Mouse (Mus musculus): ENCODE measurements around the gene Gm45233. TPM values are rescaled to one million over a fixed set of nuclear protein-coding genes. Genes with fewer than 3 reads are reported as not detected.

Gm45233 gene
- polyA plus RNA-seq, 1 experiment from 2014 or later = not detected

Small RNAs within 50 kb of the gene (microRNA-seq; reads per million reads assigned to microRNA genes)
- 2.6 reads per million for gene Mir7051

Other genes starting within 250 kb of the Gm45233 start
- 4.1 and 5.8 TPM in 2 replicates for gene Zfp715, start 130.8 kb upstream of the Gm45233 start, polyA plus RNA-seq (2015; fragmentation: Nextera tagmentation; extraction: Ambion mirVana)
- gene Siglecf, start 92.8 kb upstream of the Gm45233 start, polyA plus RNA-seq (2015; fragmentation: Nextera tagmentation; extraction: Ambion mirVana) = 2.0 and 2.2 TPM in 2 replicates
- 0.28 and 0.32 TPM in 2 replicates for gene Siglecg, start 35.9 kb upstream of the Gm45233 start, polyA plus RNA-seq (2015; fragmentation: Nextera tagmentation; extraction: Ambion mirVana)
- gene Lim2, start 16.5 kb upstream of the Gm45233 start, polyA plus RNA-seq (2015; fragmentation: Nextera tagmentation; extraction: Ambion mirVana) = not detected in 2 replicates
- gene Nkg7, start 7.1 kb upstream of the Gm45233 start, polyA plus RNA-seq (2015; fragmentation: Nextera tagmentation; extraction: Ambion mirVana) = 7.1 and 9.6 TPM in 2 replicates
- gene Cldnd2, start 3.3 kb upstream of the Gm45233 start, polyA plus RNA-seq (2015; fragmentation: Nextera tagmentation; extraction: Ambion mirVana) = not detected in 2 replicates
- 241 and 252 TPM in 2 replicates for gene Etfb, start within 50 bp of the Gm45233 start, polyA plus RNA-seq (2015; fragmentation: Nextera tagmentation; extraction: Ambion mirVana)
- gene Vsig10l, start 19.0 kb downstream of the Gm45233 start, polyA plus RNA-seq (2015; fragmentation: Nextera tagmentation; extraction: Ambion mirVana) = 0.58 and 0.85 TPM in 2 replicates
- not detected in 2 replicates for gene Iglon5, start 45.9 kb downstream of the Gm45233 start, polyA plus RNA-seq (2015; fragmentation: Nextera tagmentation; extraction: Ambion mirVana)
- gene 4931406B18Rik, start 61.8 kb downstream of the Gm45233 start, polyA plus RNA-seq (2015; fragmentation: Nextera tagmentation; extraction: Ambion mirVana) = not detected in 2 replicates
- gene Cd33, start 100.3 kb downstream of the Gm45233 start, polyA plus RNA-seq (2015; fragmentation: Nextera tagmentation; extraction: Ambion mirVana) = 1.3 TPM in 2 replicates
- 0.20 and 0.27 TPM in 2 replicates for gene Zfp658, start 118.1 kb downstream of the Gm45233 start, polyA plus RNA-seq (2015; fragmentation: Nextera tagmentation; extraction: Ambion mirVana)
- gene Zfp719, start 135.5 kb downstream of the Gm45233 start, polyA plus RNA-seq (2015; fragmentation: Nextera tagmentation; extraction: Ambion mirVana) = 2.0 and 2.7 TPM in 2 replicates
- 0.08 TPM in 1 of 2 replicates, not detected in the other for gene Zfp819, start 163.0 kb downstream of the Gm45233 start, polyA plus RNA-seq (2015; fragmentation: Nextera tagmentation; extraction: Ambion mirVana)
- gene Ceacam18, start 190.6 kb downstream of the Gm45233 start, polyA plus RNA-seq (2015; fragmentation: Nextera tagmentation; extraction: Ambion mirVana) = not detected in 2 replicates
- gene Siglece, start 216.0 kb downstream of the Gm45233 start, polyA plus RNA-seq (2015; fragmentation: Nextera tagmentation; extraction: Ambion mirVana) = 1.6 and 1.9 TPM in 2 replicates
- gene Ctu1, start 227.9 kb downstream of the Gm45233 start, polyA plus RNA-seq (2015; fragmentation: Nextera tagmentation; extraction: Ambion mirVana) = 5.2 and 5.3 TPM in 2 replicates
- gene Klk14, start 246.3 kb downstream of the Gm45233 start, polyA plus RNA-seq (2015; fragmentation: Nextera tagmentation; extraction: Ambion mirVana) = not detected in 2 replicates